Mouse (Mus musculus) myocyte (in vitro differentiated cells): ENCODE data around the gene Cela3b. TPM values are rescaled to one million over a fixed set of nuclear protein-coding genes. Genes with fewer than 3 reads are reported as not detected.

Experiments used
- H3K27me3 ChIP-seq: one replicate; pipeline ENCODE4 v1.6.1; 2011; ENCODE audit not compliant: control insufficient read depth, insufficient read depth, insufficient read length
- H3K36me3 ChIP-seq: one replicate; pipeline ENCODE4 v1.6.1; 2011; ENCODE audit not compliant: control insufficient read depth, insufficient read depth
- H3K4me2 ChIP-seq: one replicate; pipeline ENCODE4 v1.6.1; 2011; ENCODE audit warnings: low read depth, control low read depth
- H3K4me3 ChIP-seq: one replicate; pipeline ENCODE4 v1.5.1; 2011; ENCODE audit warnings: mild to moderate bottlenecking, control low read depth, moderate library complexity
- H3K79me2 ChIP-seq: one replicate; pipeline ENCODE4 v1.6.1; 2011; ENCODE audit not compliant: control insufficient read depth, insufficient read depth
- H3ac ChIP-seq: one replicate; pipeline ENCODE4 v1.6.1; 2011; ENCODE audit not compliant: control insufficient read depth, insufficient read length
- CEBPB ChIP-seq: IDR thresholded peaks from 2 replicates; pipeline ENCODE4 v1.6.1; 2011; ENCODE audit warnings: mild to moderate bottlenecking, moderate library complexity; ENCODE audit not compliant: poor library complexity, insufficient read depth, severe bottlenecking
- E2F4 ChIP-seq: IDR thresholded peaks from one replicate; pipeline ENCODE4 v1.6.1; 2011; ENCODE audit warnings: mild to moderate bottlenecking, control low read depth, moderate library complexity; ENCODE audit not compliant: insufficient read depth
- MAX ChIP-seq: IDR thresholded peaks from one replicate; pipeline ENCODE4 v1.6.1; 2011; ENCODE audit warnings: low read depth, mild to moderate bottlenecking, control low read depth
- MYOD1 ChIP-seq, 3 experiments: IDR thresholded peaks; one replicate each; pipeline ENCODE4 v1.6.1; 2011; ENCODE audit warnings: control low read depth in 2 of 3, low read depth in 2 of 3, mild to moderate bottlenecking in 2 of 3, moderate library complexity in 1 of 3; ENCODE audit not compliant: insufficient read length in 2 of 3, control insufficient read depth in 1 of 3
- MYOG ChIP-seq, 3 experiments: IDR thresholded peaks; one replicate each; pipeline ENCODE4 v1.6.1; 2011; ENCODE audit warnings: control low read depth in 2 of 3, low read depth in 2 of 3, mild to moderate bottlenecking in 2 of 3; ENCODE audit not compliant: insufficient read length in 2 of 3, control insufficient read depth in 1 of 3, insufficient read depth in 1 of 3
- POLR2A ChIP-seq: IDR thresholded peaks from one replicate; pipeline ENCODE4 v1.6.1; 2011; ENCODE audit warnings: low read depth, mild to moderate bottlenecking, control low read depth, moderate library complexity; ENCODE audit not compliant: insufficient read length
- POLR2AphosphoS2 ChIP-seq: IDR thresholded peaks from one replicate; pipeline ENCODE4 v1.6.1; 2011; ENCODE audit warnings: low read depth, control low read depth; ENCODE audit not compliant: insufficient read length
- REST ChIP-seq: IDR thresholded peaks from one replicate; pipeline ENCODE4 v1.6.1; 2011; ENCODE audit warnings: mild to moderate bottlenecking, control low read depth, moderate library complexity; ENCODE audit not compliant: insufficient read depth, insufficient read length
- SRF ChIP-seq: IDR thresholded peaks from one replicate; pipeline ENCODE4 v1.6.1; 2011; ENCODE audit warnings: low read depth; ENCODE audit not compliant: control insufficient read depth, insufficient read length
- TCF12 ChIP-seq: IDR thresholded peaks from one replicate; pipeline ENCODE4 v1.6.1; 2011; ENCODE audit warnings: mild to moderate bottlenecking, control low read depth; ENCODE audit not compliant: poor library complexity, insufficient read depth, severe bottlenecking
- TCF3 ChIP-seq: IDR thresholded peaks from one replicate; pipeline ENCODE4 v1.6.1; 2011; ENCODE audit warnings: low read depth, control low read depth; ENCODE audit not compliant: insufficient read length
- USF1 ChIP-seq: IDR thresholded peaks from one replicate; pipeline ENCODE4 v1.6.1; 2011; ENCODE audit warnings: low read depth, mild to moderate bottlenecking, control low read depth, moderate library complexity
- polyA plus RNA-seq: library from polyadenylated mRNA; unstranded; fragments of >200 nt; fragmentation: generic; extraction: Trizol; gene quantifications from one replicate; pipeline ENCODE4 v1.2.1, GENCODE M21; 2012; ENCODE audit warnings: missing spikeins

Gene Cela3b
- polyA plus RNA-seq = 0.38 TPM

DNA sequence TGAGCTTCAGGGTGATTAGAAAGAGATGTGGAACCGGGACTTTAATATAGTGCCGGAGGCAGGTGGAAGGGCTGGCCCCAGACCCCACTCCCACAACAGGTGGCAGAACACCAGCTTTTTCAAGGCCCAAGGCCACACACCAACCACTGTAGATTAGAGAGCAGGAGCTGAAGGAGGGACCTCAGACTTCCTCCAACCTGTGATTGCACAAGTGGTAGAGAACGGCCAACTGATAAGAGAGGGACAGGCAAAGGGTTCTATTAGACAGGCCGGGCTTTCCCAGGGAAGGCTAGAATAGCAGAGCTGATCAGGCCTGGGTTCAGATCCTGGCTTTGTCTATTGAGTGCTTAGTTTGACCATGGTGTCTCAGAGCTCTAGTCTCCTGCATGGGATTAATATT is at the start of gene Cela3b:
Gene Cela3b (minus strand): TSS at position 39 of the 400 bp plus-strand sequence.
- H3K4me3 ChIP-seq = no peak within 1 kb of the TSS
- TF ChIP-seq TCF12 = no peak
- peak in 1 of 3 experiments; percentile 31 for TF ChIP-seq MYOG (IDR thresholded peaks at IDR 0.05; ENCODE audit: control insufficient read depth in 1 of 3, insufficient read depth in 1 of 3, insufficient read length in 2 of 3, low read depth in 2 of 3)
- no peak within 1 kb of the TSS for H3ac ChIP-seq
- no peaks in the 10 kb centered on the region for H3K27me3 ChIP-seq
- no peaks in the 10 kb centered on the region for H3K79me2 ChIP-seq
- H3K4me2 ChIP-seq = no peak within 1 kb of the TSS
- H3K36me3 ChIP-seq = no peaks in the 10 kb centered on the region

DNA sequence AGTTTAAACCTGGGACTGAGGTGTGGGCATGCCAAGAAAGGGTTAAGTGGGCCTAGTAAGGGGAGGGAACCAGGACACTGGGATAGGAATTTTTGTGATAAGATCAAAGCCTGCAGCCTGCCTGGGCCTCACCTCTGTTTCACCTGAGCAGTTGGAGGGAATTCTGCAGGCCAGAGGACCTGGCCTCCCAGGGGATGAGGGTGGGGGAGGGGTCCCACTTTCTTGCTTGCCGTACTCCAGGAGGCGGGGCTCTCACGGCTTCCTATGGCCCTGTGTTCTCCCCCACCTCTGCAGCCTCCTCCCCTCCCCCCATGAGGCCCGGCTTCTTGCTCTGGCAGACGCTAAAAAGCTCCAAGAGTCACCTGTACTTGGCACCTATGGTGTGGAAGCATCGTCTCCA is 49.4 kb upstream of the Cela3b start:
- Histone ChIP-seq H3K27me3 (no peaks in the 10 kb centered on the region), H3ac (no peak overlapping the region), H3K4me2 (peak overlapping the region; percentile 2), H3K4me3 (no peak overlapping the region), H3K79me2 (peaks cover 75% of the 10 kb centered on the region), H3K36me3 (no peaks in the 10 kb centered on the region)
- TF ChIP-seq POLR2AphosphoS2 (no peak), TCF3 (no peak), TCF12 (no peak), CEBPB (no peak), MAX (no peak), SRF (no peak), MYOG (IDR thresholded peaks at IDR 0.05; ENCODE audit: control insufficient read depth in 1 of 3, insufficient read depth in 1 of 3, insufficient read length in 2 of 3, low read depth in 2 of 3) (no peak), REST (no peak), E2F4 (no peak), USF1 (no peak), MYOD1 (IDR thresholded peaks at IDR 0.05; ENCODE audit: control insufficient read depth in 1 of 3, insufficient read length in 2 of 3, low read depth in 2 of 3) (no peak), POLR2A (no peak)

DNA sequence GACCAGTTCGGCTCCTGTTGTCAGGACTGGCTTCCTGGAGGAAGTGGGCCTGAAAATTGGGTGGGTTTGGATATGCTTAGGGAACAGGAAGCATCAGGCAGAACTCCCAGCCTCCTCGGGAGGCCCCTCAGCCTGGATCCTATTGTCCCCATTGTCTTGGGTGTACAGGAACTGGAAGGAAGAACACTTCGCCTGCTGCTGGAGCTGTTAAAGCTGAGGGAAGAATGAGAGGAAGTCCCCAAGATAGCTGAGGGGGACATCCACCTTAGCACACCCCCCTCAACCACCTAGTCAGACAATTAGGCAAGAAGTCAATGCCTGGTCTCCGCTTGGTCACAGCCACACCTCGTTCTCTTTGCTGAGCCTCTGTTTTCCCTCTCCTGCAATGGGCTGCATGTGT is 48.0 kb upstream of the Cela3b start:
- H3K36me3 ChIP-seq = no peaks in the 10 kb centered on the region
- H3ac ChIP-seq = no peak overlapping the region
- H3K27me3 ChIP-seq = no peaks in the 10 kb centered on the region
- H3K4me2 ChIP-seq = no peak overlapping the region
- TF ChIP-seq MYOD1 (IDR thresholded peaks at IDR 0.05; ENCODE audit: control insufficient read depth in 1 of 3, insufficient read length in 2 of 3, low read depth in 2 of 3) = no peak
- H3K79me2 ChIP-seq = peaks cover 80% of the 10 kb centered on the region
- H3K4me3 ChIP-seq = no peak overlapping the region

DNA sequence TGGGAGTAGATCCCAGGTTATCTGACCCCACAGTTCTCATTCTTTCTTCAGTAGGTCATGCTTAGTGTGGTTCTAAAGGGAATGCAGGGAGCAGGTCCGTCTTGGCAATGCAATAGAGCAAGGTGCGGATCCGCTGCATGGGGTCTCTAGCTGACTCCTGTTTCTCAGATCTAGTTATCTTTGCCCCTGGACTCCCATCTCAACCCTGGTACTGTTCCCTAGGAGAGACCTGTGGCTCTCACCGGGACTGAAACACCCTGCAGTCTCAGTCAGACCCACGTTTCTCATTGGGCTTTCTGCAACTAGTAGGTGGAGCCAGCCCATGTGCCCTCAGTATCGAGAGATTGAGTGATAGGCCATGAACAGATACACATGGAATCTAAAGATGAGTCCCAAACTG is 47.3 kb upstream of the Cela3b start:
- TF ChIP-seq TCF3 (no peak), E2F4 (no peak), TCF12 (no peak)
- Histone ChIP-seq H3ac (no peak overlapping the region), H3K36me3 (no peaks in the 10 kb centered on the region), H3K79me2 (peaks cover 83% of the 10 kb centered on the region), H3K4me2 (peak overlapping the region; percentile 97), H3K27me3 (no peaks in the 10 kb centered on the region), H3K4me3 (peak overlapping the region; percentile 16)

DNA sequence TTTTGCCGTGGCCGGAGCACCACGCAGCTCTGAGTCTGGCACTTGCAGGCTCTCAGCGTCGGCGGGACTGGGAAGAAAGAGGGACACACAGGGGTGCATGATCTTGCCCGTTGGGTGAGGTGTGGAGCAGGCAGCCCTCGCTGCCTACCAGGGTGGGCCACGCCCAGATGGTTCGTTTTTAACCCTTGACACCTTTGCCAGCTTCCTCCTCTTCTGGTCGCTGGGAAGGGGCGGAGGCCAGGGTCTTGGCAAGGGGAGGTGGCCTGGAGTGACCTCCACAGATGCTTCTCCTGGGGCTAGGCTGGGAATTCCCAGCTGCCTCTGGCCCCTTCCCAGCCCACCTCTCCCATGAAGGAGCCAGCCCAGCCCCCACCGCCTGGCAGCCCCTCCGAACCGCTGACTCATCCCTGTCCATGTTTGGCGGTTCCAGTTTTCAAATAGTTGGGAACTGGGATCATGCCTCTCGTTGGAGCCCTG is 46.5 kb upstream of the Cela3b start:
- Histone ChIP-seq H3K36me3 (no peaks in the 10 kb centered on the region), H3K4me3 (peak overlapping the region; percentile 16), H3K79me2 (peaks cover 86% of the 10 kb centered on the region), H3K4me2 (peak overlapping the region; percentile 97), H3K27me3 (no peaks in the 10 kb centered on the region), H3ac (no peak overlapping the region)
- no peak for TF ChIP-seq TCF12
- TF ChIP-seq POLR2A = peak; percentile 34
- no peak for TF ChIP-seq POLR2AphosphoS2
- TF ChIP-seq E2F4 = peak; percentile 54
- peak; percentile 63 for TF ChIP-seq SRF
- no peak for TF ChIP-seq REST
- TF ChIP-seq CEBPB = no peak
- TF ChIP-seq TCF3 = peak; percentile 2
- TF ChIP-seq MYOD1 (IDR thresholded peaks at IDR 0.05; ENCODE audit: control insufficient read depth in 1 of 3, insufficient read length in 2 of 3, low read depth in 2 of 3) = peak in 2 of 3 experiments; percentile 60 to 85
- peak in 1 of 3 experiments; percentile 84 for TF ChIP-seq MYOG (IDR thresholded peaks at IDR 0.05; ENCODE audit: control insufficient read depth in 1 of 3, insufficient read depth in 1 of 3, insufficient read length in 2 of 3, low read depth in 2 of 3)
